Mouse (Mus musculus) kidney, adult 2 months (tissue): ENCODE data around the gene Slc48a1.

Source experiments
- CTCF ChIP-seq: fragments of 200-500 bp; conservative IDR thresholded peaks from 2 replicates; pipeline ENCODE4 v1.5.1; 2011; ENCODE audit warnings: low read depth, mild to moderate bottlenecking, control low read depth, low read length, moderate library complexity, mixed read lengths; ENCODE audit not compliant: insufficient read depth, insufficient read length
- POLR2A ChIP-seq: fragments of 200-500 bp; IDR thresholded peaks from one replicate; pipeline ENCODE4 v1.6.1; 2011; ENCODE audit warnings: low read depth, low read length, control low read depth

DNA sequence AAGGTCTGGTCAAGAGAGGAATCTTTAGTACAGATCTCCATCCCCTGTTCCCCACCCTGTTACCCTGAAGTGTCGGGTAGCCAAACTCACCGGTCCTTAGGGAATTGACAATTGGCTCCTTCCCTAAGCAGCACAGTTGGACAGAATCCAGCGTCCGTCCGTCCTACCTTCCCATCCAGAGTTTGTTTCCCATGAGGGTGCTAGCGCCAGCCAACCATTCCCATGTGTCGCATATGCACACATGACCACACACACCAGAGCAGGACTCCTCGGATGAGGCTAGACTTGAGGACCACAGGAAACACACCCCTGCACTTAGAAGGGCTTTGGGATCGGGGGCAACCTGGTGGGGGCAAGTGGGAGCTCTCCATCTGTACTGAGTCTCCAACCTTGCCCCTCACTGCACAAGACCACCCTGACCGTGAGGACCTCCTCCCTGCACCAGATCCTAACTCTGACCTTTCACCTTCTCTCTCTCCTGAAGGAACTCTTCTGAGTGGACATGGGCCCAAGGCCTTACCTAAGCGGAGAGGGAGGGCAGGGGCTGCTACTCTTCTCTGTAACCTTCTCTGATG, 12.9 kb downstream of the Slc48a1 start:
- TF ChIP-seq POLR2A (no peak), CTCF (no peak)
